Mouse (Mus musculus) C2C12 (cell line): ENCODE results near the gene Gm35315.

Experiments used
- CTCF ChIP-seq: IDR thresholded peaks from one replicate; pipeline ENCODE4 v1.5.1; 2011; ENCODE audit not compliant: control insufficient read depth, insufficient read depth, insufficient read length
- MAX ChIP-seq: IDR thresholded peaks from one replicate; pipeline ENCODE4 v1.6.1; 2011; ENCODE audit warnings: mild to moderate bottlenecking, control low read depth

GRCm38 (mm10) chr5:110106901-110107564 lies 12.8 kb upstream of the Gm35315 start:
- TF ChIP-seq CTCF (no peak), MAX (no peak)
